Mouse (Mus musculus) midbrain, embryonic 16.5 days (tissue): ENCODE measurements around the gene Gls. TPM values are rescaled to one million over a fixed set of nuclear protein-coding genes. Genes with fewer than 3 reads are reported as not detected.

Source experiments
- ATAC-seq: fragments of 200-750 bp; cut with Nextera tagmentation; 2 replicates; pipeline ENCODE4 v1.8.0; 2017; ENCODE audit warnings: moderate TSS enrichment
- H3K27ac ChIP-seq: fragments of 300-500 bp; sonication (generic); 2 replicates; pipeline ENCODE4 v1.5.1; 2014; ENCODE audit warnings: mild to moderate bottlenecking, low read length, mixed read lengths
- H3K27me3 ChIP-seq: fragments of 300-500 bp; sonication (generic); 2 replicates; pipeline ENCODE4 v1.6.1; 2014; ENCODE audit warnings: low read depth, low read length, mixed read lengths; ENCODE audit not compliant: control insufficient read depth, insufficient read depth
- H3K36me3 ChIP-seq: fragments of 300-500 bp; sonication (generic); 2 replicates; pipeline ENCODE4 v1.6.1; 2014; ENCODE audit warnings: mild to moderate bottlenecking, low read length, moderate library complexity, mixed read lengths; ENCODE audit not compliant: control insufficient read depth, insufficient read depth
- H3K4me1 ChIP-seq: fragments of 300-500 bp; sonication (generic); 2 replicates; pipeline ENCODE4 v1.6.1; 2014; ENCODE audit warnings: mild to moderate bottlenecking, low read length, mixed read lengths; ENCODE audit not compliant: control insufficient read depth, insufficient read depth
- H3K4me2 ChIP-seq: fragments of 300-500 bp; sonication (generic); 2 replicates; pipeline ENCODE4 v1.6.1; 2014; ENCODE audit warnings: mild to moderate bottlenecking, low read length, mixed read lengths
- H3K4me3 ChIP-seq: fragments of 300-500 bp; sonication (generic); 2 replicates; pipeline ENCODE4 v1.5.1; 2014; ENCODE audit warnings: low read depth, mild to moderate bottlenecking, low read length, moderate library complexity, mixed read lengths
- H3K9ac ChIP-seq: fragments of 300-500 bp; sonication (generic); 2 replicates; pipeline ENCODE4 v1.6.1; 2014; ENCODE audit warnings: low read depth, low read length, mixed read lengths
- H3K9me3 ChIP-seq: fragments of 300-500 bp; sonication (generic); replicated peaks from 2 replicates; pipeline ENCODE4 v1.6.1; 2014; ENCODE audit warnings: mild to moderate bottlenecking, low read length, mixed read lengths; ENCODE audit not compliant: control insufficient read depth, poor library complexity, severe bottlenecking
- WGBS: fragments of 180-500 bp; shearing (Covaris S2); extraction: QIAGEN DNeasy Blood & Tissue Kit; methylation state at CpG from one replicate; pipeline ENCODE4 v1.1.7; 2014; 5-methylcytosine and 5-hydroxymethylcytosine counted together
- polyA plus RNA-seq: library from polyadenylated mRNA; unstranded; fragments of >200 nt; fragmentation: Nextera tagmentation; extraction: Ambion mirVana; gene quantifications from 2 replicates; pipeline ENCODE4 v1.2.1, GENCODE M21; 2015

Gene Gls
- polyA plus RNA-seq, 1 experiment from 2014 or later = 35.0 TPM

GRCm38 (mm10) chr1:52267606-52268005, 34.6 kb upstream of the Gls start:
- ATAC-seq = no peak
- no peak overlapping the region for H3K4me3 ChIP-seq
- H3K4me2 ChIP-seq = no peak overlapping the region
- no peaks in the 10 kb centered on the region for H3K9me3 ChIP-seq
- H3K4me1 ChIP-seq = no peaks in the 10 kb centered on the region
- 55% methylated on average over 3 of the region's 3 CpGs for WGBS
- H3K36me3 ChIP-seq = no peaks in the 10 kb centered on the region
- H3K27me3 ChIP-seq = no peaks in the 10 kb centered on the region
- no peak overlapping the region for H3K9ac ChIP-seq
- H3K27ac ChIP-seq = no peak overlapping the region

- no peak for ATAC-seq
- Histone ChIP-seq H3K9ac (no peak overlapping the region), H3K4me2 (no peak overlapping the region), H3K27ac (no peak overlapping the region), H3K4me1 (no peaks in the 10 kb centered on the region), H3K9me3 (no peaks in the 10 kb centered on the region), H3K27me3 (no peaks in the 10 kb centered on the region), H3K36me3 (no peaks in the 10 kb centered on the region), H3K4me3 (no peak overlapping the region)
- WGBS = 83% methylated on average over 3 of the region's 3 CpGs
These were observed 33.0 kb upstream of the Gls start for GRCm38 (mm10) chr1:52265886-52266516.

DNA sequence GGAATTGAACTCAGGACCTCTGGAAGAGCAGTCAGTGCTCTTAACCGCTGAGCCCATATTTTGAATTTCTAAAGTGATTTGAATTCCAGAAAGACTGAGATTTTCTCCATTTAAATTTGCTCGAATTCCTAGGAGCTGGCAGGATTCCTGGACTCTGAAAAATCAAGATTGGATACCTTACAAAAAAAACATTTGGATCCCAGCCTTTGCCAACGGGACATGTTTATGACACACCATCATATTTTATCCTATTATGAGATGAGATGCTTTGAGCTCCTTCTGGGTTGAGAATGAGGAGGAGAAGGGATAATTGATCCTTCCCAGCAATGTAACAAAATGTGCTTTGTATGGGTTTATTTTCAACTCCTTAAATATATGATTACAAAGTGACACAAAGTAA, 31.3 kb upstream of the Gls start:
- no peaks in the 10 kb centered on the region for H3K4me1 ChIP-seq
- 79% methylated on average over 3 of the region's 3 CpGs for whole genome bisulfite sequencing
- H3K4me3 ChIP-seq = no peak overlapping the region
- no peak overlapping the region for H3K27ac ChIP-seq
- H3K9ac ChIP-seq = no peak overlapping the region
- no peaks in the 10 kb centered on the region for H3K9me3 ChIP-seq
- no peaks in the 10 kb centered on the region for H3K36me3 ChIP-seq
- no peak for ATAC-seq
- no peaks in the 10 kb centered on the region for H3K27me3 ChIP-seq
- no peak overlapping the region for H3K4me2 ChIP-seq

- Histone ChIP-seq H3K4me1 (no peaks in the 10 kb centered on the region), H3K27ac (no peak overlapping the region), H3K4me2 (no peak overlapping the region), H3K4me3 (no peak overlapping the region), H3K27me3 (no peaks in the 10 kb centered on the region), H3K36me3 (no peaks in the 10 kb centered on the region), H3K9ac (no peak overlapping the region), H3K9me3 (no peaks in the 10 kb centered on the region)
- ATAC-seq = no peak
- 92% methylated on average over 4 of the region's 4 CpGs for WGBS
These were observed 27.5 kb upstream of the Gls start for GRCm38 (mm10) chr1:52260354-52261090.

- H3K36me3 ChIP-seq = no peaks in the 10 kb centered on the region
- no peak overlapping the region for H3K27ac ChIP-seq
- H3K27me3 ChIP-seq = no peaks in the 10 kb centered on the region
- no peaks in the 10 kb centered on the region for H3K4me1 ChIP-seq
- no peak overlapping the region for H3K9ac ChIP-seq
- no peak for ATAC-seq
- H3K9me3 ChIP-seq = no peaks in the 10 kb centered on the region
- no peak overlapping the region for H3K4me3 ChIP-seq
- no peak overlapping the region for H3K4me2 ChIP-seq
- 85% methylated on average over 9 of the region's 9 CpGs for WGBS
These were observed 25.1 kb upstream of the Gls start for GRCm38 (mm10) chr1:52258006-52258749.

DNA sequence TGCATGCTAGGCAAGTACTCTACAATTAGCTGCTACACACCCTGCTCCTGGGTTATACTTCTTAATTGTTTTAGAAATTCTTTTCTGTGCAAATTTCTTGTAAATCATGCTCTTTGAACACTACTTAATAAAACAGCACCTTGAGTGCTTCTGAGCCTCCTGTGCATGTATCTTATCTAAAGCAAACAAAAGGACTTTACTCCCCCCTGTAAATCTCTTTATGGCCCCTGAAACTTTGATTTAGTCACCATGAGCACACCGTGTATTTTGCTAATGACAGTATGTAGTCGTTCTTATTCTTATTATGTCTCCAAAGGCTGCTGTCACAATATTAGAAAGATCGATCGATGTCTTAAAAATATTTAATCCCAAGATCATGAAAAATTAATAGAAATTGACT, 23.9 kb upstream of the Gls start:
- Histone ChIP-seq H3K9me3 (no peaks in the 10 kb centered on the region), H3K36me3 (no peaks in the 10 kb centered on the region), H3K9ac (no peak overlapping the region), H3K4me3 (no peak overlapping the region), H3K4me2 (no peak overlapping the region), H3K4me1 (no peaks in the 10 kb centered on the region), H3K27me3 (no peaks in the 10 kb centered on the region), H3K27ac (no peak overlapping the region)
- ATAC-seq = no peak
- 86% methylated on average over 4 of the region's 4 CpGs for WGBS

DNA sequence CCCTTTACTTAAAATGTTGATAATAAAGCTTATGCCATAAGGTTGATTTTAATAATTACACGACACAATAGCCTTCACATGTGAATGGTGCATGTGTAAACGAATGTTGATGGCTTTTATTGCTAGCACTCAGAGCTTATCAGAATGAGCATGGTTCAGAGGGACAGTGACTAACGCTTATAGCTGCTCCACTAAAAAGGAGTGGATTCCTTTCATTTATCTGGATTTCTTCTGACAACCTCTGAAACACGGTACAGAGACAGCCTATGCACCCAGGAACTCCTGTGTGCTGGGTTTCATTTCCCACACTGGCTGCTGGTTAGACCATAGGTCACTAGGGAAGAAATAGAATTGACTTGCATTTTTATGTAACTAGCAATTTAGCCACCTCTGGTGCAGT, 23.2 kb upstream of the Gls start:
- Histone ChIP-seq H3K27me3 (no peaks in the 10 kb centered on the region), H3K27ac (no peak overlapping the region), H3K4me2 (no peak overlapping the region), H3K9me3 (no peaks in the 10 kb centered on the region), H3K4me1 (no peaks in the 10 kb centered on the region), H3K4me3 (no peak overlapping the region), H3K9ac (no peak overlapping the region), H3K36me3 (no peaks in the 10 kb centered on the region)
- ATAC-seq = no peak
- 85% methylated on average over 4 of the region's 4 CpGs for WGBS

DNA sequence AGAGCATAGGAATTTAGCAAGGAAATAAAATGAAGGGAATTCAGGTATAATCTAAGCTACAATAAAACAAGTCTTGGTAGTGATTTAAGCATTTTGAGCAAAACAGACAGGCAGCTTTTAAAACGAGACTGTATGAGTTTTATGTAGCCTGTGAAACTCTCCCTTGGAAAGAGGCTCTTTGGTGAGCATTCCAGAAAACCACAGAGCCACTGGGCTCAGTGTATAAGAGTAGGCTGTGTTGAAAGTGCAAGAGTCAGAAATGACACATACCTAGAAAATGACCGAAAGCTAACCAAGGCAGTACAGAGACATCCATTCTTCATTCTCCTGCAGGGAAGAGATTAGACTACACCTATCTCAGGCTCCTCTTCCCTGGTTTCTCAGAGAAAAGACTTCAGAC, 21.4 kb upstream of the Gls start:
- ATAC-seq = no peak
- Histone ChIP-seq H3K4me3 (no peak overlapping the region), H3K9ac (no peak overlapping the region), H3K27ac (no peak overlapping the region), H3K4me1 (no peaks in the 10 kb centered on the region), H3K27me3 (no peaks in the 10 kb centered on the region), H3K4me2 (no peak overlapping the region), H3K9me3 (no peaks in the 10 kb centered on the region), H3K36me3 (no peaks in the 10 kb centered on the region)
- WGBS = 86% methylated on average over 2 of the region's 2 CpGs

- WGBS = 76% methylated on average over 6 of the region's 6 CpGs
- Histone ChIP-seq H3K27me3 (no peaks in the 10 kb centered on the region), H3K36me3 (no peaks in the 10 kb centered on the region), H3K27ac (no peak overlapping the region), H3K9ac (no peak overlapping the region), H3K4me1 (no peaks in the 10 kb centered on the region), H3K9me3 (no peaks in the 10 kb centered on the region), H3K4me2 (no peak overlapping the region), H3K4me3 (no peak overlapping the region)
- ATAC-seq = no peak
These were observed 20.4 kb upstream of the Gls start for GRCm38 (mm10) chr1:52253386-52253785.
